Mouse (Mus musculus): ENCODE results near the gene Rcn3. TPM values are rescaled to one million over a fixed set of nuclear protein-coding genes. Genes with fewer than 3 reads are reported as not detected.
A peak's percentile ranks its signal among the peaks of the same experiment; 100 is the strongest.

Gene Rcn3
- polyA plus RNA-seq (2015; fragmentation: Nextera tagmentation; extraction: Ambion mirVana), result 93.8 and 103 TPM in 2 replicates

GRCm38 (mm10) chr7:45092048-45092447 lies at the start of gene Rcn3:
Gene Rcn3 (minus strand): TSS chr7:45092221.
- Histone ChIP-seq H3K9ac (peak within 1 kb of the TSS; percentile 69), H3K9me3 (no peaks in the 10 kb centered on the region), H3K4me3 (peak within 1 kb of the TSS; percentile 39), H3K4me2 (peak within 1 kb of the TSS; percentile 56), H3K36me3 (peaks cover 2% of the 10 kb centered on the region; the same call in 1 of the 2 replicates), H3K27ac (peak within 1 kb of the TSS; percentile 44; the same call in 1 of the 2 replicates), H3K4me1 (replicated peaks) (peaks cover 19% of the 10 kb centered on the region; the same call in 1 of the 2 replicates), H3K27me3 (peaks cover 4% of the 10 kb centered on the region; the same call in 1 of the 2 replicates)
- under 1% methylated on average over 16 of the region's 16 CpGs for WGBS
- peak; percentile 94 for ATAC-seq (ENCODE audit: low FRiP score)

GRCm38 (mm10) chr7:45141319-45141718 lies 49.3 kb upstream of the Rcn3 start:
- Histone ChIP-seq H3K4me2 (no peak overlapping the region), H3K9ac (no peak overlapping the region; the same call in 1 of the 2 replicates), H3K4me1 (replicated peaks) (peaks cover 4% of the 10 kb centered on the region), H3K36me3 (peaks cover 37% of the 10 kb centered on the region), H3K27ac (no peak overlapping the region), H3K27me3 (peaks cover 17% of the 10 kb centered on the region), H3K9me3 (no peaks in the 10 kb centered on the region), H3K4me3 (no peak overlapping the region)
- WGBS, result 94% methylated on average over 3 of the region's 3 CpGs
- no peak for ATAC-seq (ENCODE audit: low FRiP score)

- H3K4me1 ChIP-seq (replicated peaks), result peaks cover 12% of the 10 kb centered on the region
- no peak overlapping the region for H3K4me2 ChIP-seq
- H3K9ac ChIP-seq, result no peak overlapping the region
- WGBS, result 83% methylated on average over 8 of the region's 8 CpGs
- peaks cover 25% of the 10 kb centered on the region for H3K27me3 ChIP-seq
- ATAC-seq (ENCODE audit: low FRiP score), result no peak
- H3K9me3 ChIP-seq, result no peaks in the 10 kb centered on the region
- H3K4me3 ChIP-seq, result no peak overlapping the region
- H3K27ac ChIP-seq, result no peak overlapping the region
- peaks cover 27% of the 10 kb centered on the region for H3K36me3 ChIP-seq
Observed at GRCm38 (mm10) chr7:45139904-45140723, 48.1 kb upstream of the Rcn3 start.

- no peak for ATAC-seq (ENCODE audit: low FRiP score)
- H3K9me3 ChIP-seq, result no peaks in the 10 kb centered on the region
- peaks cover 10% of the 10 kb centered on the region for H3K36me3 ChIP-seq
- 84% methylated on average over 1 of the region's 1 CpGs for WGBS
- H3K4me2 ChIP-seq, result no peak overlapping the region
- peaks cover 35% of the 10 kb centered on the region for H3K27me3 ChIP-seq
- H3K27ac ChIP-seq, result no peak overlapping the region
- peaks cover 12% of the 10 kb centered on the region for H3K4me1 ChIP-seq (replicated peaks)
- H3K4me3 ChIP-seq, result no peak overlapping the region
- no peak overlapping the region for H3K9ac ChIP-seq
Observed at GRCm38 (mm10) chr7:45138403-45138802, 46.4 kb upstream of the Rcn3 start.

- 89% methylated on average over 12 of the region's 12 CpGs for WGBS
- Histone ChIP-seq H3K36me3 (0 out of 2 replicates have a peak, but pooled peaks cover under 1% of the 10 kb centered on the region), H3K9me3 (no peaks in the 10 kb centered on the region), H3K9ac (no peak overlapping the region), H3K4me1 (replicated peaks) (peaks cover 12% of the 10 kb centered on the region), H3K4me3 (no peak overlapping the region), H3K27me3 (peaks cover 35% of the 10 kb centered on the region), H3K27ac (no peak overlapping the region), H3K4me2 (no peak overlapping the region)
- no peak for ATAC-seq (ENCODE audit: low FRiP score)
Observed at GRCm38 (mm10) chr7:45137171-45138006, 45.4 kb upstream of the Rcn3 start.

GRCm38 (mm10) chr7:45135993-45136567 lies 44.1 kb upstream of the Rcn3 start, which contains the start of the genes Gm45713 and Flt3l:
Gene Gm45713 (minus strand): TSS chr7:45136231.
Gene Flt3l (minus strand): TSS chr7:45136432.
- Histone ChIP-seq H3K9ac (peak within 1 kb of the TSS; percentile 62), H3K4me1 (replicated peaks) (peaks cover 12% of the 10 kb centered on the region), H3K4me3 (peak within 1 kb of the TSS; percentile 39), H3K27ac (no peak within 1 kb of the TSS), H3K9me3 (no peaks in the 10 kb centered on the region), H3K27me3 (peaks cover 35% of the 10 kb centered on the region), H3K36me3 (no peaks in the 10 kb centered on the region), H3K4me2 (peak within 1 kb of the TSS; percentile 58)
- WGBS, result 3% methylated on average over 28 of the region's 29 CpGs
- peak; percentile 78 for ATAC-seq (ENCODE audit: low FRiP score)

GRCm38 (mm10) chr7:45135370-45135769 lies 43.3 kb upstream of the Rcn3 start:
- Histone ChIP-seq H3K4me1 (replicated peaks) (peaks cover 12% of the 10 kb centered on the region), H3K4me2 (peak overlapping the region; percentile 58; the same call in 1 of the 2 replicates), H3K4me3 (peak overlapping the region; percentile 39; the same call in 1 of the 2 replicates), H3K36me3 (no peaks in the 10 kb centered on the region), H3K9me3 (no peaks in the 10 kb centered on the region), H3K27ac (no peak overlapping the region), H3K27me3 (peaks cover 35% of the 10 kb centered on the region), H3K9ac (peak overlapping the region; percentile 62; the same call in 1 of the 2 replicates)
- ATAC-seq (ENCODE audit: low FRiP score), result no peak
- 76% methylated on average over 3 of the region's 3 CpGs for WGBS

GRCm38 (mm10) chr7:45134544-45135026 lies 42.6 kb upstream of the Rcn3 start:
- Histone ChIP-seq H3K9me3 (no peaks in the 10 kb centered on the region), H3K9ac (no peak overlapping the region), H3K27me3 (peaks cover 35% of the 10 kb centered on the region), H3K4me2 (no peak overlapping the region), H3K4me3 (no peak overlapping the region), H3K27ac (no peak overlapping the region), H3K36me3 (no peaks in the 10 kb centered on the region), H3K4me1 (replicated peaks) (peaks cover 18% of the 10 kb centered on the region)
- 10% methylated on average over 12 of the region's 12 CpGs for WGBS
- ATAC-seq (ENCODE audit: low FRiP score), result no peak

GRCm38 (mm10) chr7:45133446-45134159 lies 41.6 kb upstream of the Rcn3 start:
- no peak overlapping the region for H3K27ac ChIP-seq
- peaks cover 22% of the 10 kb centered on the region for H3K4me1 ChIP-seq (replicated peaks)
- 81% methylated on average over 8 of the region's 8 CpGs for WGBS
- H3K9me3 ChIP-seq, result no peaks in the 10 kb centered on the region
- no peak overlapping the region for H3K9ac ChIP-seq
- H3K4me3 ChIP-seq, result no peak overlapping the region
- peaks cover 35% of the 10 kb centered on the region for H3K27me3 ChIP-seq
- no peaks in the 10 kb centered on the region for H3K36me3 ChIP-seq
- ATAC-seq (ENCODE audit: low FRiP score), result no peak
- no peak overlapping the region for H3K4me2 ChIP-seq

- Histone ChIP-seq H3K9me3 (no peaks in the 10 kb centered on the region), H3K4me3 (no peak overlapping the region), H3K4me1 (replicated peaks) (peaks cover 31% of the 10 kb centered on the region), H3K4me2 (no peak overlapping the region), H3K27me3 (peaks cover 23% of the 10 kb centered on the region), H3K27ac (no peak overlapping the region), H3K9ac (no peak overlapping the region), H3K36me3 (peaks cover 7% of the 10 kb centered on the region)
- 76% methylated on average over 11 of the region's 11 CpGs for WGBS
- no peak for ATAC-seq (ENCODE audit: low FRiP score)
Observed at GRCm38 (mm10) chr7:45131850-45132249, 39.8 kb upstream of the Rcn3 start.

GRCm38 (mm10) chr7:45129776-45130512 lies 37.9 kb upstream of the Rcn3 start:
- 52% methylated on average over 15 of the region's 15 CpGs for WGBS
- Histone ChIP-seq H3K4me2 (peak overlapping the region; percentile 61), H3K27ac (peak overlapping the region; percentile 95), H3K4me1 (replicated peaks) (peaks cover 36% of the 10 kb centered on the region), H3K9me3 (no peaks in the 10 kb centered on the region), H3K36me3 (peaks cover 26% of the 10 kb centered on the region), H3K27me3 (peaks cover 9% of the 10 kb centered on the region; the same call in 1 of the 2 replicates), H3K4me3 (peak overlapping the region; percentile 92), H3K9ac (peak overlapping the region; percentile 68)
- no peak for ATAC-seq (ENCODE audit: low FRiP score)

Data from hindbrain, embryonic 13.5 days (tissue).